Mouse (Mus musculus): Measurements from ENCODE around the gene Gpr156. TPM values are rescaled to one million over a fixed set of nuclear protein-coding genes. Genes with fewer than 3 reads are reported as not detected.

The Gpr156 gene
- total RNA-seq, 1 experiment, result 0.22 TPM

GRCm38 (mm10) chr16:37939082-37939863 is 23.0 kb downstream of the Gpr156 start:
- TF ChIP-seq ZNF384 (IDR thresholded peaks at IDR 0.05; ENCODE audit: low read depth, low read length) (no peak), MAFK (IDR thresholded peaks at IDR 0.05; ENCODE audit: insufficient read depth, low read depth, low read length) (no peak), HCFC1 (IDR thresholded peaks at IDR 0.05; ENCODE audit: borderline replicate concordance, insufficient read depth, low read length) (no peak), CHD2 (IDR thresholded peaks at IDR 0.05; ENCODE audit: low read depth, low read length) (no peak), ZC3H11A (IDR thresholded peaks at IDR 0.05; ENCODE audit: borderline replicate concordance, low read depth, low read length) (no peak)
- no peak overlapping the region for H3K9ac ChIP-seq (ENCODE audit: insufficient read depth, low read depth, low read length, poor library complexity, severe bottlenecking)
- no peak overlapping the region for H3K27ac ChIP-seq (ENCODE audit: insufficient read depth, low read depth, low read length, poor library complexity, severe bottlenecking)
- no peaks in the 10 kb centered on the region for H3K9me3 ChIP-seq (ENCODE audit: control insufficient read depth, insufficient read depth, low read depth, low read length)
- in situ Hi-C loops (cut with MboI; ENCODE audit: low sequenced_read_pairs in 2 of 2, unreplicated experiment in 2 of 2), result loop anchor here in 1 of 2 experiments (25.0 kb wide), 1 partner anchor 548 kb away; no protein-coding TSS in a partner anchor
- H3K36me3 ChIP-seq (ENCODE audit: control insufficient read depth, insufficient read depth, low read length, poor library complexity, severe bottlenecking), result no peaks in the 10 kb centered on the region
- no peak for DNase-seq (ENCODE audit: low read depth, low spot score)
- H3K4me3 ChIP-seq (ENCODE audit: insufficient read depth in 1 of 2, low read depth in 1 of 2, low read length in 2 of 2, poor library complexity in 1 of 2, severe bottlenecking in 1 of 2), result no peak overlapping the region
- peaks cover 0 to 5% of the 10 kb centered on the region in 2 experiments; a peak in 1 of 4 replicates for H3K4me1 ChIP-seq (ENCODE audit: control insufficient read depth in 2 of 2, insufficient read depth in 2 of 2, low read length in 2 of 2, poor library complexity in 1 of 2)

GRCm38 (mm10) chr16:37940291-37940690 is 24.0 kb downstream of the Gpr156 start:
- H3K27ac ChIP-seq (ENCODE audit: insufficient read depth, low read depth, low read length, poor library complexity, severe bottlenecking), result no peak overlapping the region
- no peaks in the 10 kb centered on the region for H3K9me3 ChIP-seq (ENCODE audit: control insufficient read depth, insufficient read depth, low read depth, low read length)
- no peaks in the 10 kb centered on the region for H3K36me3 ChIP-seq (ENCODE audit: control insufficient read depth, insufficient read depth, low read length, poor library complexity, severe bottlenecking)
- H3K4me3 ChIP-seq (ENCODE audit: insufficient read depth in 1 of 2, low read depth in 1 of 2, low read length in 2 of 2, poor library complexity in 1 of 2, severe bottlenecking in 1 of 2), result no peak overlapping the region
- in situ Hi-C loops (cut with MboI; ENCODE audit: low sequenced_read_pairs in 2 of 2, unreplicated experiment in 2 of 2), result loop anchor here in 1 of 2 experiments (25.0 kb wide), 1 partner anchor 547 kb away; no protein-coding TSS in a partner anchor
- no peak for DNase-seq (ENCODE audit: low read depth, low spot score)
- TF ChIP-seq ZNF384 (IDR thresholded peaks at IDR 0.05; ENCODE audit: low read depth, low read length) (no peak), CHD2 (IDR thresholded peaks at IDR 0.05; ENCODE audit: low read depth, low read length) (no peak), ZC3H11A (IDR thresholded peaks at IDR 0.05; ENCODE audit: borderline replicate concordance, low read depth, low read length) (no peak), HCFC1 (IDR thresholded peaks at IDR 0.05; ENCODE audit: borderline replicate concordance, insufficient read depth, low read length) (no peak), MAFK (IDR thresholded peaks at IDR 0.05; ENCODE audit: insufficient read depth, low read depth, low read length) (no peak)
- H3K4me1 ChIP-seq (ENCODE audit: control insufficient read depth in 2 of 2, insufficient read depth in 2 of 2, low read length in 2 of 2, poor library complexity in 1 of 2), result peaks cover 0 to 5% of the 10 kb centered on the region in 2 experiments; a peak in 1 of 4 replicates
- H3K9ac ChIP-seq (ENCODE audit: insufficient read depth, low read depth, low read length, poor library complexity, severe bottlenecking), result no peak overlapping the region

DNA sequence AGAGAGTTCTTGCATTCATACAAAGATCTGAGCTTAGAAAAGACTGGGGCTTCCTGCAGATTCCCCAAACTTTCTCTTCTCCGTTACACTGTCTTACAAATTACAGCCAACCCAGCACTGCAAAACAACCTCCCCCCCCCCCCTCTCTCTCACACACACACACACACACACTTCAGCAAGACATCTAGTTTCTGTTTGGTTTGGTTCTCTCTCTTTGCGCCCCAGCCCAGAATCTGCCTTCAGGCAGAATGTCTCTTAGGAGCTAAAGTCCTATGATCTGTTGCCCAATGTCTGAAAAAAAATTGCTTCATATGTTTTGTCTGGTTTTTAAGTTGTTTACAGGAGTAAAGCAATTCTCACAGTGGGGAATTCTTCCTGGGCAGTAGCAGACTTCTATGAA is 27.4 kb downstream of the Gpr156 start:
- no peak for DNase-seq (ENCODE audit: low read depth, low spot score)

GRCm38 (mm10) chr16:37945031-37945796 is 28.9 kb downstream of the Gpr156 start:
- no peaks in the 10 kb centered on the region for H3K36me3 ChIP-seq (ENCODE audit: control insufficient read depth, insufficient read depth, low read length, poor library complexity, severe bottlenecking)
- no peak overlapping the region for H3K9ac ChIP-seq (ENCODE audit: insufficient read depth, low read depth, low read length, poor library complexity, severe bottlenecking)
- TF ChIP-seq HCFC1 (IDR thresholded peaks at IDR 0.05; ENCODE audit: borderline replicate concordance, insufficient read depth, low read length) (no peak), MAFK (IDR thresholded peaks at IDR 0.05; ENCODE audit: insufficient read depth, low read depth, low read length) (no peak), ZNF384 (IDR thresholded peaks at IDR 0.05; ENCODE audit: low read depth, low read length) (no peak), ZC3H11A (IDR thresholded peaks at IDR 0.05; ENCODE audit: borderline replicate concordance, low read depth, low read length) (no peak), CHD2 (IDR thresholded peaks at IDR 0.05; ENCODE audit: low read depth, low read length) (no peak)
- H3K27ac ChIP-seq (ENCODE audit: insufficient read depth, low read depth, low read length, poor library complexity, severe bottlenecking), result no peak overlapping the region
- in situ Hi-C loops (cut with MboI; ENCODE audit: low sequenced_read_pairs in 2 of 2, unreplicated experiment in 2 of 2), result loop anchor here in 1 of 2 experiments (25.0 kb wide), 1 partner anchor 542 kb away; no protein-coding TSS in a partner anchor
- H3K9me3 ChIP-seq (ENCODE audit: control insufficient read depth, insufficient read depth, low read depth, low read length), result no peaks in the 10 kb centered on the region
- H3K4me3 ChIP-seq (ENCODE audit: insufficient read depth in 1 of 2, low read depth in 1 of 2, low read length in 2 of 2, poor library complexity in 1 of 2, severe bottlenecking in 1 of 2), result no peak overlapping the region
- no peaks in the 10 kb centered on the region for H3K4me1 ChIP-seq (ENCODE audit: control insufficient read depth in 2 of 2, insufficient read depth in 2 of 2, low read length in 2 of 2, poor library complexity in 1 of 2)
- DNase-seq (ENCODE audit: low read depth, low spot score), result no peak

More for the DNA sequence above, 27.4 kb downstream of the Gpr156 start:
- H3K27ac ChIP-seq (ENCODE audit: insufficient read depth, low read depth, low read length, poor library complexity, severe bottlenecking), result no peak overlapping the region
- H3K9me3 ChIP-seq (ENCODE audit: control insufficient read depth, insufficient read depth, low read depth, low read length), result no peaks in the 10 kb centered on the region
- no peak overlapping the region for H3K4me3 ChIP-seq (ENCODE audit: insufficient read depth in 1 of 2, low read depth in 1 of 2, low read length in 2 of 2, poor library complexity in 1 of 2, severe bottlenecking in 1 of 2)
- no peaks in the 10 kb centered on the region for H3K36me3 ChIP-seq (ENCODE audit: control insufficient read depth, insufficient read depth, low read length, poor library complexity, severe bottlenecking)
- H3K4me1 ChIP-seq (ENCODE audit: control insufficient read depth in 2 of 2, insufficient read depth in 2 of 2, low read length in 2 of 2, poor library complexity in 1 of 2), result 0 out of 4 replicates have a peak, but pooled peaks cover 0 to 2% of the 10 kb centered on the region in 2 experiments
- TF ChIP-seq MAFK (IDR thresholded peaks at IDR 0.05; ENCODE audit: insufficient read depth, low read depth, low read length) (no peak), HCFC1 (IDR thresholded peaks at IDR 0.05; ENCODE audit: borderline replicate concordance, insufficient read depth, low read length) (no peak), ZNF384 (IDR thresholded peaks at IDR 0.05; ENCODE audit: low read depth, low read length) (no peak), CHD2 (IDR thresholded peaks at IDR 0.05; ENCODE audit: low read depth, low read length) (no peak), ZC3H11A (IDR thresholded peaks at IDR 0.05; ENCODE audit: borderline replicate concordance, low read depth, low read length) (no peak)
- in situ Hi-C loops (cut with MboI; ENCODE audit: low sequenced_read_pairs in 2 of 2, unreplicated experiment in 2 of 2), result loop anchor here in 1 of 2 experiments (25.0 kb wide), 1 partner anchor 544 kb away; no protein-coding TSS in a partner anchor
- H3K9ac ChIP-seq (ENCODE audit: insufficient read depth, low read depth, low read length, poor library complexity, severe bottlenecking), result no peak overlapping the region

Data from ES-E14 (cell line).